Mouse (Mus musculus) layer of hippocampus, postnatal 10 days (tissue): ENCODE results near the gene Slc12a4. TPM values are rescaled to one million over a fixed set of nuclear protein-coding genes. Genes with fewer than 3 reads are reported as not detected.
A peak's percentile ranks its signal among the peaks of the same experiment; 100 is the strongest.

ENCODE experiments used
- DNase-seq, 2 experiments: peaks; one replicate each; pipeline ENCODE4 v3.0.0; 2021; ENCODE audit warnings: low spot score in 2 of 2
- total RNA-seq, 2 experiments: library from RNA; stranded (reverse); gene quantifications; 2 replicates each; pipeline ENCODE4 v1.2.3; 2021

Slc12a4 gene
- total RNA-seq, 2 experiments from 2014 or later = 28.3 to 32.2 TPM

DNA sequence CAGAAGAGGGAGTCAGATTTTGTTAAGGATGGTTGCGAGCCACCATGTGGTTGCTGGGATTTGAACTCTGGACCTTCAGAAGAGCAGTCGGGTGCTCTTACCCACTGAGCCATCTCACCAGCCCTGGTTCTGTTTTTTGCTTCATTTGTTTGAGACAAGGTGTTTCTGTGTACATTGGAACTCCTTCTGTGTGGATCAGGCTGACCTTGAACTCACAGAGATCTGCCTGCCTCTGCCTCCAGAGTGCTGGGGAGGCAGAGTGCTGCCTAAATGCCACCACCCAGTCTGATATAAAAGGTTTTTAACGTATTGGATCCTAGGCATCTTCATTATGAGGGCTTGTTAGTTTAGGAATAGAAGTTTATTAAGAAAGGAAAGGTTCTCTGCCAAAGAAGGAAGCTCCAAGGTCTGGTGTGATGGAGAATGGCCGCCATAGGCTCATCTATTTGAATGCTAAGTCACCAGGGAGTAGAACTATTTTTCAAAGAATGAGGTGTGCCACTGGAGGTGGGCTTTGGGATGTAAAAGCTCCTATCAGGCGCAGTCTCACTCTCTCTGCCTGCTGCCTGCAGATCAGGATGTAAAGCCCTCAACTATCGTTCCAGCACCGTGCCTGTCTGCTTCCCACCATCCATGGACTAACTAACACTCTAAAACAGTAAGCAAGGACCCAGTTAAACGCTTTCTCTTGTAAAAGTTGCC is 5.3 kb upstream of the Slc12a4 start:
- DNase-seq = no peak

DNA sequence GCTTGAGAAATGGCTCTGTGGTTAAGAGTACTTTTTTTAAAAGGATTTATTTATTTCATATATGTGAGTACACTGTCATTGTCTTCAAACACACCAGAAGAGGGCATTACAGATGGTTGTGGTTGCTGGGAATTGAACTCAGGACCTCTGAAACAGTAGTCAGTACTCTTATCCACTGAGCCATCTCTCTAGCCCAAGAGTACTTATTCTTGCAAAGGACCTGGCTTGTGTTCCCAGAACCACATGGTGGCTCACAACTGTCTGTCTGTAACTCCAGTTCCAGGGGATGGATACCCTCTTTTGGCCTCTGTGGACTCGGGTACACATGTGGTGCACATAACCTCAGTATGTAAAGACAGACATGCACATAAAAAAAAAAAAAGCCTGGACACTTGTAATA is 3.5 kb upstream of the Slc12a4 start:
- DNase-seq = no peak

GRCm38 (mm10) chr8:105966692-105967311 is 905 bp upstream of the Slc12a4 start:
- no peak for DNase-seq

- peak in 1 of 2 experiments; percentile 52 for DNase-seq
These were observed 512 bp downstream of the Slc12a4 start for GRCm38 (mm10) chr8:105965266-105965904.

DNA sequence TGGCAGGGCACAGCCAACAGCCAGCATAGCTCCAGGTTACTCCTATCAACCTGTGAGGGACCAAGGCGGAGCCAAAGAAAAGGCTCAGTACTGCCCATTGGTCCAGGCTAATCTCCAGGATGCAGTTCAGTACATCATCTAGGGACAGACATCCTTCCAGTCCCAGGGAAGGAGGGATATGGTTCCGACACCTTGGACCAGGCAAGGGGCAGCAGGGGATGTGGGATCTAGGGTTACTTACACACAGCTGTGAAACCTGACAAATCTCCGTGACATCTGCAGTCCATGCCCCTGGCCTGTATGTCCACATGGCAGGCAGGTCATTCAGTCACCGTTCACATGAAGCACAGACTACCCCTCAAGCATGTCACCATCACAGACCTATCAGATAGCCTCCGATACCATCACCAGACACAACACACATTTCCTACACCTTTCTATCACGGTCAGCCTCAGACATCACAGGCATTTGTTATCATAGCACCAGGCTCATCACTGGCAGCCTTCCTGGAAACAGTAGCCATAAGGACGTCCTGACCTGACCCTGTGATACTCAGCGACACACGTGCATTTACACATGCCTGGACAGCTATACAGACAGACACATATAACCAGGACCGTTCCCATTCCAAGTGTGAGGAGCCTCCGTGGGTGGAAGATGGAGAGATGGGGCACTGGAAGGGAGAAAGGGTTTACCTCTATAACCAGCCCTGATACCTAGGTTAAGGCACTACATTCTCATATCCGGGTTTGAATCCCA is 1.2 kb downstream of the Slc12a4 start:
- DNase-seq = no peak

GRCm38 (mm10) chr8:105961536-105961935 is 4.4 kb downstream of the Slc12a4 start:
- no peak for DNase-seq

DNA sequence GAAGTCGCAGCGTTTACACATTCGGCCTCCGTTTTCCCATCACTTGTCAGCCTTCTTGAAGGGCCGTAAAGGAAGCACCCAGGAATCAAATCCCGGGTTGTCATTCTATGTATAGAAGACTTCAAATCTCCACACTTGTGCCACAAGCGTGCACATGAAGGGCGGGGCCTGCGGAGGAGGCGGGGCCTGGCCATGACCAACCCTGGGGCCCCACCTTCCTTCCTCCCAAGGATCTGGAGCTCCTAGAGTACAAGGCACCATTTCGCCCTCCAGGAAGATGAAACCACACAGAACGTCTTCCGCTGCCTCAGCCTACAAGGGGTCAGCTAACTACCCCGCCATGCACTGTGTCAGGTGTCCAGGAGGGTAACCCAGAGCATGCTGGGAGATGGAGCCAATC is 4.8 kb downstream of the Slc12a4 start:
- DNase-seq = no peak

GRCm38 (mm10) chr8:105959350-105959749 is 6.5 kb downstream of the Slc12a4 start:
- DNase-seq = no peak

DNA sequence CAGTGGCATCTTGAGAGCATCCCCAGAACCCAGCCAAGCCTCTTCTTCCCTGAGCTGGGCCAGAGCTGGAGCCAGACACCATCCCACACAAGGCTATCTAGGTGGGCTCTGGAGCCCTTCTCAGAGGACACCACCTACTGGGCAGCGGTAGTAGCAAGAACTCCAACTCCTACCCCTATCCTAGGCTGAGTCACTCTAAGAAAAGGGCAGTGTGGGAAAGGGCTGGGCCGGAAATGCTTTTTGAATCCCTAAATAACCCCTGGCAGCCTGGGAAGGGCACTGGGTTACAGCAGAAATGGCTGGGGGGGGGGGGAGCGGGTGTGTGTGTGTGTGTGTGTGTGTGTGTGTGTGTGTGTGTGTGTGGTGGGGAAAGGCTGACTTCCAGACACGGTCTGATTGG is 8.1 kb downstream of the Slc12a4 start:
- DNase-seq = no peak

DNA sequence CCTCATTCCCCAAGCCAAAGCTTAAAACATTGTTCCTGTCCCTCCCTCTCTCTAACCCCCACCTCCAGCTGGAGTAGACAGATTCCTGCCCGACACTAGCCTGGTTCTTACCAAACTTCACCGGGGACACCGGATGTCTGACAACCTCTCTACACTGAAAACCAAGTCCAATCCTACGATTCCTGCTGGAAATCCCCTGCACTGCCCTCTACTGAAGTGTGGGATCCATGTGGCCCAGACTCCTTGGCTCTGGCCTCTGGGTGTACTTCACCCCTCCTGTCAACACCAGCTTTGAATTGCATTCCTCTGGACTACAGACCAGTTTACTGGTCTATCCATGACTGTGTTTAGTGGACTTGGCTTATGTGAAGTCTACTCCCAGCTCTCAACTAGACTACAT is 9.3 kb downstream of the Slc12a4 start:
- no peak for DNase-seq

DNA sequence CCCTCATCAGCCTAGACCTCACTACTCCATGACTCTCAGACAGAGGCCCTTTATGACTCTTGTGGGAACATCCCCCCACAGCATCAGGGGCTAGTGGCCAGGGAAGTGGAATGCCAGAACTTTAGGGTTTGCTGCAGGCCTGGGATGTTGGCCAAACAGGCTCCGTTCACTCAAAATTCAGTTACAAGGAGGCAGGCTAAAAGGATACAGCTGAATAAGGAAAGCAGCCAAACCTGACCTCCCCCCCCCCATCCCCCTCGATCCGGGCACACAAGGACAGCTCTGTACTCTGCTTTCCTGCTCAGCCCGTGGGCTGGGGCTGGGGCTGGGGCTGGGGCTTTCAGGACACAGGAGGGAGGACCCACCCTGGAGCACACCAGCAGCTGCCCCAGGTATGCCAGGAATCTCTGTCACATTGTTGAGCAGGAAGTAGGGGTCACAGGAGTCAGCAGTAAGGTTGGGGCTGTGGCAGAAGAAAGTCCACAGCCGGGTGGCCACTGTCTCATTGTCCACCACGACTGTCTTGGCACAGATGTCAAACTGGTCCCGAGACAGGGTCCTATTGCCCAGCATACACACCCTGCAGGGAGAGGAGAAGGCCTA is 14.7 kb downstream of the Slc12a4 start:
- DNase-seq = peak; percentile 59 to 72

GRCm38 (mm10) chr8:105949350-105949749 is 16.5 kb downstream of the Slc12a4 start:
- DNase-seq = peak; percentile 64 to 74

DNA sequence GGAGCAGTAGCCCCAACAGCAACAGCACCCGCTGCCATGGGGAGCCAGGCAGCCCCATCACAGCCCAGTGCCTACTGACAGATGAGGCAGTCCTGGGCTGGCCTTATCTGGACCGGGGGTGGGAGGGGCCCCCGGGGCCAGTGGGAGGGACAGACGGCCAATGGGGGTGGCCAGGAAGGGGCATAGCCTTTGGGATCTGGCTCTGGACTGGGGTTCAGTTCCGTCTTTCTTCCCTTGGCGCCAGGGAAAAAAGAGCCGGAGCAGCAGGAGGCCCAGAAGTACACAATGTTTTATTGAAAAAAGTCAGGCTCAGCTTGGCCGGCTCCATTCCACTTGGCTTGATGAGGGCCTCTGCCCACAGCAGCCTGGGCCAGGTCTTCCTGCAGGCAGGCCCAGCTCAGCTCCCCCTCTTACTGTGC is 22.6 kb downstream of the Slc12a4 start, which contains the start of gene Lcat:
Gene Lcat (minus strand): TSS at position 62 of the 419 bp plus-strand sequence.
- peak; percentile 46 to 64 for DNase-seq

DNA sequence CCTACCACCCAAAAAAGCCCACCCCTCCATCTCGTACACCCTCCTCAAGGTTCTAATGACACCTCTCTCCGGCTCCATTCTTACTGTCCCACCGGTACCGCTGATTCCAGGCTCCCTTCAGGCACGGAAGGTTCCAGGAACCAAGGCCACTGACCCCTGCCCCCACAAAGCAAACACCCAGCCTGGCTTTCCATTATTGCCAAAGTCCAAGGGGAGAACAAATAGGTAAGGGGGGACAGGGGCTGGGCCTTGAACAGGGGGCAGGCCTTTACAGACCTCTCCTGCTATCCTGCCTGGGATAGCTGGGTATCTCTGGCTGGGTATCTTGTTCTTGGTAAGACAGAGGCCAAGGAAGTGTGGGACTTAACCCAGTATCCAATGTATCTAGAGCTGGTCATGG is 23.4 kb downstream of the Slc12a4 start:
- no peak for DNase-seq

- no peak for DNase-seq
These were observed 23.9 kb downstream of the Slc12a4 start for GRCm38 (mm10) chr8:105942026-105942425.

- no peak for DNase-seq
These were observed 27.6 kb downstream of the Slc12a4 start, which contains the start of gene Psmb10 for GRCm38 (mm10) chr8:105938306-105938669. Psmb10 (minus strand) TSS chr8:105938444.

DNA sequence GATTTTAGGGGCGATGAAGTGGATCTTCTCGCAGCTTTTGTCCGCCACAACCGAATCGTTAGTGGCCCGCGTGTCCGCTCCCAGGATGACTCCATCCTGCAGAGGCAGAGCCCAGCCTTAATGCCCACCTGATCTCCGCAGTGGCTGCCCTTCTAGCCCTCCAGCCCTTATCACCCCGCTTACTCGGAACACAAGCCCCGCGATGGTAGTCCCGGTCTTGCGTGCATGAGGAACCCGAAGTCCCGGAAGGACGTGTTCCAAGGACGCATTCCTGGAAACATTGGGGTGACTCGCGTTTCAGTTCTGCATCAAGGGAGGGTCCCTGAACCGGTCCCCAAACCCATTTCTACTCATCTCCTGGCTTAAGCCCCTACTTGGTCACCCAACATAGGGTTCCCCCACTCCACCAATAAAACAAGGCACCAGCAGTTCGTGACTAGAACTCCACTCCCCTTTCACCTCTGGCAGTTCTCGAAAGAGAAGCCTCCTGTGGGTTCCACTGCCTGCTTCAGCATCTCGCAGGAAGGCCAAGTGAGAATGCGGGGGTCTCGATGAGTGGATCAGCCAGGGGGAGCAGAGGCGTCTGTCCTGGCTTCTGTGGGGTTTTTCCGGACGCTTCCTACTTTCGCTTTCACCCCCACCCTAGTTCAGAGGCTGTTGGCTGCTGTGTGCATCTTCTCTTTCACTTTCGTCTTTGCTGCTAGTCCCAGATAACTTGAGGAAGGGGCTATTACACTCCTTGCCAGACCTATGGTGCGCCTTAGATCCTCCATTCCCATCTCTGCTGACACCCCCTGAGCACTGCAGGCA is 28.2 kb downstream of the Slc12a4 start:
- peak; percentile 48 to 59 for DNase-seq

- DNase-seq = peak; percentile 75 to 88
These were observed 28.9 kb downstream of the Slc12a4 start for GRCm38 (mm10) chr8:105936866-105937475.

DNA sequence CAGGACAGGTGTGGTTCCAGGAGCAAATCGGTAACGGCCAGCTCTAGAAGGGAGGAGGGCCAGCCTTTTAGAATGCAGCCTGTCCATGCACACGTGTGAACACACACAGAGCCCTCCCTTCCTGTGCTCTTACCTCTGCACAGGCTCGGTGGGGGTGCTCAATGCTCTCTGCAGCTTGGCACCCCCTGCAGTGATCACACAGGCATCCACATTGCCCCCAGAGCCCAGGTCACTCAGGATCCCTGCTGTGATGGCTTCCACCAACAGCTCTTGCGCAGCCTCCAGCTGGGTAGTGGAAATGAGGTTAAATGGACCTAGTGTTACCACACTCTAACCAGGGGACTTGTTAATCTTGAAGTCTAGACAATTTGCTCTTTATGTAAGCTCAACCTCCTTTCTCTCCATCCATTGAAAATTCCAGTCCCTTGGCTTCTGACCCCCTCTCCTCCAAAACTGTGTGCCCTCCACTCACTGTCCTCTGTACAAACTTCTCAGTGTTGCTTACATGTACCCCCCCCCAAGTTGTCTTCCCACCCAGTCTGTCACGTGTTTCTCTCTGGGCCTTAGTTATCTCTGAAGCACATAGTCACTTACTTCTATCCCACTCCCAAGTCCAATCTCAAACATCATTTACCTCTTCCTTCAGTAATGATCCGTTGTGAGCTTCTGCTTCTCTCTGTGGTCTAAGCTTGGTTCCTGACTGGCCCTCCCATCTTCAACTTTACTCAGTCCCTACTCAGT is 29.9 kb downstream of the Slc12a4 start:
- DNase-seq = no peak
